Mouse (Mus musculus): Measurements from ENCODE around the gene Pld5.

DNA sequence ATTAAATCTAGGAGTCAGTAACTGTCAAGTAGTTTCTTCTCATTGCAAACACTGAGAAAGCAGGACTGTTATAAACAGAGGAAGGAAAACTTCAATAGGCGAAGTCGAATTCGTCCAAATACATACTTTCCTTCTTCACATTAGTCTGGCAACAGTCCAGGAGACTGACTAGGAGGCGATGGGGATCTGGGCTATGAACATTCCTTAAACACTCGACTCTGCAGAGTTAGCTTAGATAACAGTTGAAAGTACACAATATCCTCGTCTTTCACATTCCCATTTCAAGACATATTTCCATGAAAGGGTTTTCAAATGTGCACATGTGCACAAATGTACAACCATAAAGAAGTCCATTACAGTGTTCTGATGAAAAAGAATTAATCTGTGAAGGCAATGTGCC, 129.8 kb downstream of the Pld5 start:
- TF ChIP-seq CTCF (IDR thresholded peaks at IDR 0.05; ENCODE audit: borderline replicate concordance, extremely low read depth, insufficient read depth, insufficient read length), result no peak
- TF ChIP-seq POLR2A (IDR thresholded peaks at IDR 0.05; ENCODE audit: borderline replicate concordance, extremely low read depth, insufficient read depth, insufficient read length, poor library complexity, severe bottlenecking), result no peak

Measured in brain, embryonic 14.5 days (tissue).